Mouse (Mus musculus) olfactory bulb, adult 2 months (tissue): ENCODE data around the gene Prss46.

Source experiments
- CTCF ChIP-seq: fragments of 200-500 bp; IDR thresholded peaks from 2 replicates; pipeline ENCODE4 v1.5.1; 2012; ENCODE audit warnings: low read depth, mild to moderate bottlenecking, low read length, moderate library complexity; ENCODE audit not compliant: insufficient read depth
- POLR2A ChIP-seq: fragments of 200-500 bp; IDR thresholded peaks from 2 replicates; pipeline ENCODE4 v1.6.1; 2012; ENCODE audit warnings: mild to moderate bottlenecking, low read depth, low read length, moderate library complexity; ENCODE audit not compliant: insufficient read depth

- no peak for TF ChIP-seq CTCF
- no peak for TF ChIP-seq POLR2A
Observed at GRCm38 (mm10) chr9:110877888-110878287, 33.6 kb downstream of the Prss46 start.
